Mouse (Mus musculus) heart, postnatal 0 days (tissue): ENCODE data around the gene Abca8b. TPM values are rescaled to one million over a fixed set of nuclear protein-coding genes. Genes with fewer than 3 reads are reported as not detected.
A peak's percentile ranks its signal among the peaks of the same experiment; 100 is the strongest.
"Not testable (repeated sequence)": the region's sequence is repeated elsewhere in the genome, so short reads cannot be mapped to it uniquely, and the experiment has no call there.

Experiments
- ATAC-seq: fragments of 200-750 bp; cut with Nextera tagmentation; 2 replicates; pipeline ENCODE4 v1.8.0; 2017; ENCODE audit warnings: low read depth, moderate number of reproducible peaks, moderate library complexity; ENCODE audit not compliant: insufficient read depth
- DNase-seq: peaks from one replicate; pipeline ENCODE4 v3.0.0-alpha.2; 2016; ENCODE audit warnings: low spot score
- H3K27ac ChIP-seq: fragments of 300-500 bp; sonication (generic); 2 replicates; pipeline ENCODE4 v1.5.1; 2014; ENCODE audit warnings: low read depth, mild to moderate bottlenecking
- H3K27me3 ChIP-seq: fragments of 300-500 bp; sonication (generic); 2 replicates; pipeline ENCODE4 v1.6.1; 2014; ENCODE audit warnings: low read length, mixed read lengths; ENCODE audit not compliant: control insufficient read depth, insufficient read depth
- H3K36me3 ChIP-seq: fragments of 300-500 bp; sonication (generic); replicated peaks from 2 replicates; pipeline ENCODE4 v1.6.1; 2014; ENCODE audit warnings: low read length, mixed read lengths; ENCODE audit not compliant: control insufficient read depth, insufficient read depth
- H3K4me1 ChIP-seq: fragments of 300-500 bp; sonication (generic); 2 replicates; pipeline ENCODE4 v1.6.1; 2014; ENCODE audit warnings: antibody characterized with exemption; ENCODE audit not compliant: control insufficient read depth, insufficient read depth
- H3K4me2 ChIP-seq: fragments of 300-500 bp; sonication (generic); 2 replicates; pipeline ENCODE4 v1.6.1; 2014; ENCODE audit warnings: low read depth, mild to moderate bottlenecking, low read length, moderate library complexity
- H3K4me3 ChIP-seq: fragments of 300-500 bp; sonication (generic); 2 replicates; pipeline ENCODE4 v1.5.1; 2014; ENCODE audit warnings: low read depth, low read length
- H3K9ac ChIP-seq: fragments of 300-500 bp; sonication (generic); replicated peaks from 2 replicates; pipeline ENCODE4 v1.6.1; 2014; ENCODE audit warnings: low read depth, low read length, mixed read lengths
- H3K9me3 ChIP-seq: fragments of 300-500 bp; sonication (generic); replicated peaks from 2 replicates; pipeline ENCODE4 v1.6.1; 2016; ENCODE audit warnings: low read length; ENCODE audit not compliant: control insufficient read depth
- CTCF ChIP-seq: IDR thresholded peaks from 2 replicates; pipeline ENCODE4 v1.5.1; 2016; ENCODE audit warnings: antibody characterized with exemption, control low read depth, low read depth
- EP300 ChIP-seq: IDR thresholded peaks from 2 replicates; pipeline ENCODE4 v1.6.1; 2016; ENCODE audit warnings: antibody characterized with exemption, low read depth
- WGBS: fragments of 180-500 bp; shearing (Covaris S2); extraction: QIAGEN DNeasy Blood & Tissue Kit; methylation state at CpG from one replicate; pipeline ENCODE4 v1.1.7; 2014; 5-methylcytosine and 5-hydroxymethylcytosine counted together
- polyA plus RNA-seq: library from polyadenylated mRNA; unstranded; fragments of >200 nt; fragmentation: Nextera tagmentation; extraction: Ambion mirVana; gene quantifications from 2 replicates; pipeline ENCODE4 v1.2.1, GENCODE M21; 2015
- total RNA-seq: library from RNA; depleted of rRNA; stranded (reverse); fragments of >200 nt; gene quantifications from 2 replicates; pipeline ENCODE4 v1.2.3, GENCODE M21; 2014; ENCODE audit warnings: low replicate concordance

The Abca8b gene
- total and polyA plus RNA-seq, 2 experiments from 2014 or later = 0.61 to 2.6 TPM

DNA sequence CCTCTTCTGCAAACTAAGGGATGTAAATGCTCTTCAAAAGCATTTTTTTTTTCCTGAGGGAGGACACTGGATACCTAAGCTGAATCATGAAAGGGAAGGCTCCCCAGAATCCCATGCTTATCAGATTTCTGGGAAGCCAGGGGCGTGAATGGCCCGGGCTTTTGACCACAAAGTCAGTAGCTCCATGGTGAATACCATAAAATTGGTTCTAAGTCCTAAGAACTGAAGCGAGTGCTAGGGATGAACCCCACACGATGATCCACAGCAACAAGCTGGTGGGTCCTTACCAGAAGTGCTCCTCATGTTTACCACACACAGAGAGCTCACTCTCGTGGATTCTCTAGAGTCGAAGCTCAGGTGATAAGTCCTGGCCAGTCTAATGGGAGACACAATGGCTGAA, 1.6 kb downstream of the Abca8b start:
- H3K4me2 ChIP-seq = peak overlapping the region; percentile 62
- H3K27ac ChIP-seq = peak overlapping the region; percentile 38
- H3K9ac ChIP-seq = no peak overlapping the region
- no peak for DNase-seq
- H3K27me3 ChIP-seq = no peaks in the 10 kb centered on the region
- TF ChIP-seq EP300 = no peak
- TF ChIP-seq CTCF = no peak
- no peak for ATAC-seq
- H3K9me3 ChIP-seq = no peaks in the 10 kb centered on the region
- H3K4me3 ChIP-seq = no peak overlapping the region
- H3K36me3 ChIP-seq = no peaks in the 10 kb centered on the region
- H3K4me1 ChIP-seq = no peaks in the 10 kb centered on the region
- 50% methylated on average over 6 of the region's 6 CpGs for WGBS

DNA sequence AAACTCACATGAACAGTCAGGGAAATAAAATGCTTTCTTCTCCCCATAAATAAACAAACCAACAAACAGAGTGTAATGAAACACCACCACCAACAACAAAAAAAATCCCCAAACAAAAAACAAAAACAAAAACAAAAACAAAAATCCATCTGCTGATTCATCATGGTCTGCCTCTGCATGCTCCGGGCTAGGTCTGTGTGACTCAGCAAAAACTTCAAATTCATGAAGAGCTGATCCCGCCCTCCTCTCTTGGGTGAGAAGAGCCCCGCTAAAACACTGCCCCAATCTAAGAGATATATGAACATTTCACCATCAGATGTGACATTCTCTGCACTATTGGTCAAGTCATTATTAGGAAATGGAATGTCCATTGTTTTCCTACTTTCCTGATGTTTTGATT, 4.4 kb downstream of the Abca8b start:
- Histone ChIP-seq H3K4me2 (no peak overlapping the region), H3K27ac (no peak overlapping the region), H3K4me3 (no peak overlapping the region), H3K9me3 (no peaks in the 10 kb centered on the region), H3K27me3 (no peaks in the 10 kb centered on the region), H3K9ac (no peak overlapping the region), H3K4me1 (no peaks in the 10 kb centered on the region), H3K36me3 (no peaks in the 10 kb centered on the region)
- WGBS = 66% methylated on average over 3 of the region's 3 CpGs
- ATAC-seq (no peak), DNase-seq (no peak)
- TF ChIP-seq EP300 = no peak
- no peak for TF ChIP-seq CTCF

DNA sequence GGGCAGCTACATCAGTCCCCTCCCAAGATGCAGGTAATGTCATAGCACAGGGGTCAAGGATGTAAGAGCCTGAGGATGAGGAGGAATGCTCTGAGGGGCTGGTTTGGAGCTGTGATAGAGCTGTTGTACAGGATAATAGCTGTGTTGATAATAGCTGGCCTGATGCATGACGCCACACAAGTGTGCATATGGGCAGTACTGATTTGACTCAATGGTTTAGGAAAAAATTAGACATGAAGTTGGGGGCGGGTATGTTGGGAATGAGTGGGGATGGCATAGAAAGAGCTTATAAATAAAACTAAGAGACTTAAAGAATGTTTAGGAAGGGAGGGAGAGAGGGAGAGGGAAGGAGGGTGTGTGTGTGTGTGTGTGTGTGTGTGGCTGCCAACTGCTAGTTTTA, 5.4 kb downstream of the Abca8b start:
- no peak for TF ChIP-seq EP300
- TF ChIP-seq CTCF = no peak
- Histone ChIP-seq H3K9ac (no peak overlapping the region), H3K36me3 (no peaks in the 10 kb centered on the region), H3K4me2 (no peak overlapping the region), H3K27ac (no peak overlapping the region), H3K27me3 (no peaks in the 10 kb centered on the region), H3K4me1 (no peaks in the 10 kb centered on the region), H3K9me3 (no peaks in the 10 kb centered on the region), H3K4me3 (no peak overlapping the region)
- WGBS = 79% methylated on average over 2 of the region's 2 CpGs
- DNase-seq (no peak), ATAC-seq (no peak)

GRCm38 (mm10) chr11:109988164-109988563, 7.5 kb downstream of the Abca8b start:
- H3K27ac ChIP-seq = no peak overlapping the region
- no peak for TF ChIP-seq EP300
- no peak for TF ChIP-seq CTCF
- H3K27me3 ChIP-seq = no peaks in the 10 kb centered on the region
- no peaks in the 10 kb centered on the region for H3K9me3 ChIP-seq
- no peaks in the 10 kb centered on the region for H3K36me3 ChIP-seq
- no peak overlapping the region for H3K4me3 ChIP-seq
- no peak for DNase-seq
- H3K9ac ChIP-seq = no peak overlapping the region
- H3K4me2 ChIP-seq = no peak overlapping the region
- ATAC-seq = no peak
- H3K4me1 ChIP-seq = no peaks in the 10 kb centered on the region
- whole genome bisulfite sequencing = 48% methylated on average over 1 of the region's 1 CpGs

GRCm38 (mm10) chr11:109987460-109988072, 8.1 kb downstream of the Abca8b start:
- not testable (repeated sequence) for ATAC-seq, H3K36me3 ChIP-seq, DNase-seq

DNA sequence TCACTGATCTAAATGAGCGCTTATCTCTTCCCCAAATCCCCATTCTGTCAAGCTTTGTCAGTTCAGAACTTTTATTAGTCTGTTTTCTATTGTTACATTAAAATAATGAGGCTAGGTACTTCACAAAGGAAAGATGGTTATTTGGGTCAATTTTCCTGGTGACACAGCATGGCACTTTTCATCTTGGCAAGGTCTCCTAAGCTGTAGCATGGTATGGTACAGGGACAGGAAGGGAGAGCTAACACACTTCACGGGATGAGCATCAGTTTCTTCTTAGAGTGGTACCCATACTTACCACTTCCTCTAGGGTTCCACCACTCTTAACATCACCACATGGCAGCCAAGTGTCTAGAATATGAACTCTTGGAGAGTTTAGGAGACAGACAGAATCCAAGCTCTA, 13.8 kb downstream of the Abca8b start:
- no peak overlapping the region for H3K9ac ChIP-seq
- 77% methylated on average over 2 of the region's 2 CpGs for WGBS
- H3K9me3 ChIP-seq = no peaks in the 10 kb centered on the region
- no peaks in the 10 kb centered on the region for H3K4me1 ChIP-seq
- ATAC-seq (no peak), DNase-seq (no peak)
- H3K27ac ChIP-seq = no peak overlapping the region
- TF ChIP-seq CTCF (no peak), EP300 (no peak)
- no peak overlapping the region for H3K4me3 ChIP-seq
- no peaks in the 10 kb centered on the region; the same call in 1 of the 2 replicates for H3K36me3 ChIP-seq
- no peaks in the 10 kb centered on the region for H3K27me3 ChIP-seq
- H3K4me2 ChIP-seq = no peak overlapping the region

More at GRCm38 (mm10) chr11:109987460-109988072, 8.1 kb downstream of the Abca8b start:
- H3K9ac ChIP-seq, H3K27me3 ChIP-seq, H3K4me3 ChIP-seq, H3K9me3 ChIP-seq, H3K4me2 ChIP-seq, H3K27ac ChIP-seq, H3K4me1 ChIP-seq: not testable (repeated sequence)
- 50% methylated on average over 11 of the region's 11 CpGs for WGBS
